Mouse (Mus musculus) lung, embryonic 16.5 days (tissue): ENCODE results near the gene Dnm2. TPM values are rescaled to one million over a fixed set of nuclear protein-coding genes. Genes with fewer than 3 reads are reported as not detected.

Experiments used
- ATAC-seq: fragments of 200-750 bp; cut with Nextera tagmentation; 2 replicates; pipeline ENCODE4 v1.8.0; 2017; ENCODE audit warnings: low read depth, mild to moderate bottlenecking, moderate library complexity
- H3K27ac ChIP-seq: fragments of 300-500 bp; sonication (generic); 2 replicates; pipeline ENCODE4 v1.5.1; 2014; ENCODE audit warnings: mild to moderate bottlenecking, control low read depth, low read length
- H3K27me3 ChIP-seq: fragments of 300-500 bp; sonication (generic); 2 replicates; pipeline ENCODE4 v1.6.1; 2014; ENCODE audit warnings: low read depth, low read length, mixed read lengths; ENCODE audit not compliant: control insufficient read depth, insufficient read depth
- H3K36me3 ChIP-seq: fragments of 300-500 bp; sonication (generic); 2 replicates; pipeline ENCODE4 v1.6.1; 2014; ENCODE audit warnings: low read length; ENCODE audit not compliant: control insufficient read depth, insufficient read depth
- H3K4me1 ChIP-seq: fragments of 300-500 bp; sonication (generic); replicated peaks from 2 replicates; pipeline ENCODE4 v1.6.1; 2014; ENCODE audit warnings: low read length, mixed read lengths; ENCODE audit not compliant: control insufficient read depth, insufficient read depth
- H3K4me2 ChIP-seq: fragments of 300-500 bp; sonication (generic); 2 replicates; pipeline ENCODE4 v1.6.1; 2014; ENCODE audit warnings: low read depth, low read length, control low read depth
- H3K4me3 ChIP-seq: fragments of 300-500 bp; sonication (generic); 2 replicates; pipeline ENCODE4 v1.5.1; 2014; ENCODE audit warnings: mild to moderate bottlenecking, low read length, control low read depth
- H3K9ac ChIP-seq: fragments of 300-500 bp; sonication (generic); 2 replicates; pipeline ENCODE4 v1.6.1; 2014; ENCODE audit warnings: low read length, control low read depth
- H3K9me3 ChIP-seq: fragments of 300-500 bp; sonication (generic); 2 replicates; pipeline ENCODE4 v1.6.1; 2016; ENCODE audit warnings: low read length; ENCODE audit not compliant: control insufficient read depth
- WGBS: fragments of 180-500 bp; shearing (Covaris S2); extraction: QIAGEN DNeasy Blood & Tissue Kit; methylation state at CpG from one replicate; pipeline ENCODE4 v1.1.7; 2014; 5-methylcytosine and 5-hydroxymethylcytosine counted together
- polyA plus RNA-seq: library from polyadenylated mRNA; unstranded; fragments of >200 nt; fragmentation: Nextera tagmentation; extraction: Ambion mirVana; gene quantifications from 2 replicates; pipeline ENCODE4 v1.2.1, GENCODE M21; 2015

Gene Dnm2
- polyA plus RNA-seq, 1 experiment from 2014 or later = 77.5 TPM

GRCm38 (mm10) chr9:21498284-21498902 lies 73.7 kb downstream of the Dnm2 start:
- Histone ChIP-seq H3K27ac (no peak overlapping the region), H3K36me3 (peaks cover 16% of the 10 kb centered on the region), H3K9me3 (no peaks in the 10 kb centered on the region), H3K4me2 (no peak overlapping the region), H3K4me3 (no peak overlapping the region), H3K27me3 (no peaks in the 10 kb centered on the region), H3K9ac (no peak overlapping the region), H3K4me1 (no peaks in the 10 kb centered on the region)
- ATAC-seq = no peak
- 88% methylated on average over 12 of the region's 12 CpGs for WGBS

- no peak overlapping the region for H3K9ac ChIP-seq
- no peaks in the 10 kb centered on the region for H3K27me3 ChIP-seq
- H3K4me3 ChIP-seq = no peak overlapping the region
- no peak overlapping the region for H3K4me2 ChIP-seq
- no peaks in the 10 kb centered on the region for H3K4me1 ChIP-seq
- H3K9me3 ChIP-seq = no peaks in the 10 kb centered on the region
- H3K27ac ChIP-seq = no peak overlapping the region
- peaks cover 42% of the 10 kb centered on the region for H3K36me3 ChIP-seq
- 93% methylated on average over 8 of the region's 8 CpGs for WGBS
- ATAC-seq = no peak
Measured at GRCm38 (mm10) chr9:21503352-21503751, 78.6 kb downstream of the Dnm2 start.

- H3K4me3 ChIP-seq = no peak overlapping the region
- H3K4me2 ChIP-seq = no peak overlapping the region
- H3K9ac ChIP-seq = no peak overlapping the region
- peaks cover 8% of the 10 kb centered on the region for H3K4me1 ChIP-seq
- peaks cover 31% of the 10 kb centered on the region for H3K36me3 ChIP-seq
- no peaks in the 10 kb centered on the region for H3K27me3 ChIP-seq
- ATAC-seq = no peak
- H3K9me3 ChIP-seq = no peaks in the 10 kb centered on the region
- H3K27ac ChIP-seq = no peak overlapping the region
Measured at GRCm38 (mm10) chr9:21505767-21506166, 81.1 kb downstream of the Dnm2 start.

- Histone ChIP-seq H3K27me3 (no peaks in the 10 kb centered on the region), H3K27ac (no peak overlapping the region), H3K4me3 (no peak overlapping the region), H3K36me3 (peaks cover 31% of the 10 kb centered on the region), H3K4me2 (no peak overlapping the region), H3K9ac (no peak overlapping the region), H3K4me1 (peaks cover 11% of the 10 kb centered on the region), H3K9me3 (no peaks in the 10 kb centered on the region)
- ATAC-seq = no peak
- 87% methylated on average over 15 of the region's 15 CpGs for WGBS
Measured at GRCm38 (mm10) chr9:21507753-21508430, 83.2 kb downstream of the Dnm2 start.

- no peak for ATAC-seq
- peaks cover 25% of the 10 kb centered on the region for H3K36me3 ChIP-seq
- 66% methylated on average over 7 of the region's 7 CpGs for WGBS
Measured at GRCm38 (mm10) chr9:21508871-21509404, 84.2 kb downstream of the Dnm2 start.

GRCm38 (mm10) chr9:21509772-21510688 lies 85.3 kb downstream of the Dnm2 start, which contains the start of gene Tmed1:
Tmed1 (minus strand) TSS chr9:21510252.
- H3K9me3 ChIP-seq = no peaks in the 10 kb centered on the region
- peak; percentile 98 for ATAC-seq
- H3K27ac ChIP-seq = peak within 1 kb of the TSS; percentile 93
- peak within 1 kb of the TSS; percentile 83 for H3K9ac ChIP-seq
- H3K4me2 ChIP-seq = peak within 1 kb of the TSS; percentile 89
- H3K4me1 ChIP-seq = peaks cover 11% of the 10 kb centered on the region
- no peaks in the 10 kb centered on the region for H3K27me3 ChIP-seq
- peak within 1 kb of the TSS; percentile 74 for H3K4me3 ChIP-seq
- under 1% methylated on average over 44 of the region's 44 CpGs for WGBS
- H3K36me3 ChIP-seq = peaks cover 19% of the 10 kb centered on the region

More at GRCm38 (mm10) chr9:21508871-21509404, 84.2 kb downstream of the Dnm2 start:
- Histone ChIP-seq H3K9me3 (no peaks in the 10 kb centered on the region), H3K4me2 (peak overlapping the region; percentile 89), H3K4me3 (peak overlapping the region; percentile 74), H3K27ac (no peak overlapping the region), H3K4me1 (peaks cover 11% of the 10 kb centered on the region), H3K27me3 (no peaks in the 10 kb centered on the region), H3K9ac (peak overlapping the region; percentile 83)

GRCm38 (mm10) chr9:21510689-21511015 lies 85.9 kb downstream of the Dnm2 start:
- H3K27ac ChIP-seq = peak overlapping the region; percentile 93
- no peaks in the 10 kb centered on the region for H3K9me3 ChIP-seq
- H3K9ac ChIP-seq = peak overlapping the region; percentile 83
- peak overlapping the region; percentile 89 for H3K4me2 ChIP-seq
- H3K36me3 ChIP-seq = peaks cover 14% of the 10 kb centered on the region
- 3% methylated on average over 7 of the region's 7 CpGs for WGBS
- no peak for ATAC-seq
- no peaks in the 10 kb centered on the region for H3K27me3 ChIP-seq
- peak overlapping the region; percentile 74 for H3K4me3 ChIP-seq
- H3K4me1 ChIP-seq = peaks cover 11% of the 10 kb centered on the region

GRCm38 (mm10) chr9:21511052-21511451 lies 86.3 kb downstream of the Dnm2 start:
- H3K4me2 ChIP-seq = peak overlapping the region; percentile 89
- peak overlapping the region; percentile 93; the same call in 1 of the 2 replicates for H3K27ac ChIP-seq
- no peak for ATAC-seq
- peaks cover 11% of the 10 kb centered on the region for H3K4me1 ChIP-seq
- H3K27me3 ChIP-seq = no peaks in the 10 kb centered on the region
- H3K36me3 ChIP-seq = peaks cover 12% of the 10 kb centered on the region; the same call in 1 of the 2 replicates
- peak overlapping the region; percentile 83 for H3K9ac ChIP-seq
- H3K9me3 ChIP-seq = no peaks in the 10 kb centered on the region
- H3K4me3 ChIP-seq = peak overlapping the region; percentile 74
- WGBS = 68% methylated on average over 9 of the region's 9 CpGs

- H3K9ac ChIP-seq = no peak overlapping the region
- H3K4me3 ChIP-seq = no peak overlapping the region
- no peaks in the 10 kb centered on the region for H3K9me3 ChIP-seq
- no peak overlapping the region for H3K27ac ChIP-seq
- 99% methylated on average over 4 of the region's 4 CpGs for WGBS
- no peak overlapping the region for H3K4me2 ChIP-seq
- H3K4me1 ChIP-seq = peaks cover 11% of the 10 kb centered on the region
- no peak for ATAC-seq
- no peaks in the 10 kb centered on the region for H3K27me3 ChIP-seq
- no peaks in the 10 kb centered on the region for H3K36me3 ChIP-seq
Measured at GRCm38 (mm10) chr9:21513466-21513865, 88.8 kb downstream of the Dnm2 start.
